15 mouse cellular contexts compared by ENCODE assay signal in genomic region chr10:78324556-78325164, GRCm38 (mm10). TPM values are rescaled to one million over a fixed set of nuclear protein-coding genes. Genes with fewer than 3 reads are reported as not detected.
DNase-seq lines count a peak whose midpoint lies in the region; ATAC-seq lines count a peak whose summit lies in the region.
"Had no signal": no experiment of that assay in that cellular context is flagged by ENCODE, and none has a peak within 500 bp of the region (broad histone marks: within the 10 kb centered on the region; RNA-seq: fewer than 3 reads in every experiment).

No protein-coding gene starts in this region.

- no peak overlapping the region for H3K27ac ChIP-seq in liver, embryonic 12.5 days
- H3K27ac ChIP-seq in liver, embryonic 11.5 days (ENCODE audit: low read depth, low read length) = no peak overlapping the region
- H3K27ac ChIP-seq in midbrain, embryonic 14.5 days (replicated peaks; ENCODE audit: low read depth, low read length) = no peak overlapping the region
- H3K27ac ChIP-seq: embryonic facial prominence, embryonic 12.5 days had no signal

- no peak overlapping the region for H3K4me3 ChIP-seq in liver, embryonic 12.5 days
- H3K4me3 ChIP-seq in liver, embryonic 11.5 days (ENCODE audit: low read depth, low read length) = no peak overlapping the region
- no peak overlapping the region for H3K4me3 ChIP-seq in midbrain, embryonic 14.5 days (replicated peaks; ENCODE audit: low read depth, low read length)
- H3K4me3 ChIP-seq: embryonic facial prominence, embryonic 12.5 days; forebrain, embryonic 13.5 days; myocyte had no signal

- 64% methylated on average over 6 of the region's 6 CpGs for WGBS in liver, embryonic 12.5 days (ENCODE audit: insufficient replicate concordance)
- WGBS in liver, embryonic 11.5 days = 77% methylated on average over 6 of the region's 6 CpGs
- WGBS in midbrain, embryonic 14.5 days = 93% methylated on average over 6 of the region's 6 CpGs

- peaks cover 34% of the 10 kb centered on the region for H3K4me1 ChIP-seq in liver, embryonic 12.5 days
- H3K4me1 ChIP-seq in liver, embryonic 11.5 days (replicated peaks; ENCODE audit: control insufficient read depth, insufficient read depth, low read length) = peaks cover 17% of the 10 kb centered on the region
- no peaks in the 10 kb centered on the region for H3K4me1 ChIP-seq in midbrain, embryonic 14.5 days (ENCODE audit: control insufficient read depth, insufficient read depth, low read length)

- no peaks in the 10 kb centered on the region for H3K9me3 ChIP-seq in liver, embryonic 12.5 days (replicated peaks)
- no peaks in the 10 kb centered on the region for H3K9me3 ChIP-seq in liver, embryonic 11.5 days (ENCODE audit: control insufficient read depth, low read length)
- no peaks in the 10 kb centered on the region for H3K9me3 ChIP-seq in midbrain, embryonic 14.5 days (ENCODE audit: control insufficient read depth, low read length)
- H3K9me3 ChIP-seq: embryonic facial prominence, embryonic 12.5 days; forebrain, embryonic 13.5 days had no signal

- no peak overlapping the region for H3K4me2 ChIP-seq in liver, embryonic 12.5 days
- H3K4me2 ChIP-seq in liver, embryonic 11.5 days = no peak overlapping the region
- H3K4me2 ChIP-seq in midbrain, embryonic 14.5 days (ENCODE audit: low read length) = no peak overlapping the region
- H3K4me2 ChIP-seq: embryonic facial prominence, embryonic 12.5 days; forebrain, embryonic 13.5 days had no signal

- peaks cover 6% of the 10 kb centered on the region for H3K36me3 ChIP-seq in liver, embryonic 12.5 days
- no peaks in the 10 kb centered on the region for H3K36me3 ChIP-seq in liver, embryonic 11.5 days (ENCODE audit: control insufficient read depth, insufficient read depth, low read length)
- H3K36me3 ChIP-seq in midbrain, embryonic 14.5 days (ENCODE audit: control insufficient read depth, insufficient read depth, low read length) = peaks cover 26% of the 10 kb centered on the region

- H3K27me3 ChIP-seq in liver, embryonic 12.5 days (replicated peaks) = no peaks in the 10 kb centered on the region
- H3K27me3 ChIP-seq in liver, embryonic 11.5 days (replicated peaks; ENCODE audit: control insufficient read depth, insufficient read depth, low read length) = no peaks in the 10 kb centered on the region
- no peaks in the 10 kb centered on the region for H3K27me3 ChIP-seq in midbrain, embryonic 14.5 days (ENCODE audit: control insufficient read depth, insufficient read depth, low read length)
- H3K27me3 ChIP-seq: embryonic facial prominence, embryonic 12.5 days; forebrain, embryonic 13.5 days had no signal

- no peak overlapping the region for H3K9ac ChIP-seq in liver, embryonic 12.5 days
- H3K9ac ChIP-seq in liver, embryonic 11.5 days (ENCODE audit: low read depth, low read length) = no peak overlapping the region
- H3K9ac ChIP-seq in midbrain, embryonic 14.5 days (replicated peaks; ENCODE audit: low read length) = no peak overlapping the region
- H3K9ac ChIP-seq: embryonic facial prominence, embryonic 12.5 days; forebrain, embryonic 13.5 days had no signal

- DNase-seq in cerebellum, postnatal 4 days (ENCODE audit: low spot score in 2 of 2) = no peak
- DNase-seq in liver, embryonic 11.5 days (ENCODE audit: low spot score) = no peak
- DNase-seq in kidney, postnatal 25 days = peak; percentile 49 to 74
- no peak for DNase-seq in adrenal gland, postnatal 4 days (ENCODE audit: low spot score in 2 of 2)
- DNase-seq in midbrain, embryonic 14.5 days = no peak
- DNase-seq: gastrocnemius, postnatal 25 days; lung, adult 18-20 months; spleen, adult 18-20 months; thymus, adult 2 months had no signal

- peak; percentile 7; the same call in 1 of the 2 replicates for ATAC-seq in cerebellum, adult (ENCODE audit: insufficient number of reproducible peaks, low FRiP score, low TSS enrichment)
- ATAC-seq in liver, embryonic 12.5 days = 0 out of 2 replicates have a peak, but pooled peaks have one; percentile 8
- no peak for ATAC-seq in liver, embryonic 11.5 days (replicated peaks; ENCODE audit: low FRiP score)
- ATAC-seq in granulocyte monocyte progenitor cell, adult 5-6 weeks (replicated peaks; ENCODE audit: poor library complexity, severe bottlenecking) = no peak
- no peak for ATAC-seq in midbrain, embryonic 14.5 days (ENCODE audit: low FRiP score, low TSS enrichment)
- ATAC-seq: forebrain, embryonic 13.5 days had no signal

RNA-seq across cellular contexts. Expression of gene Agpat3, which starts 27.6 kb away (rescaled TPM):
- polyA plus RNA-seq in liver, embryonic 12.5 days (2016; fragmentation: Nextera tagmentation; extraction: Ambion mirVana) = 25.3 and 25.7 TPM in 2 replicates
- 28.7 and 32.8 TPM in 2 replicates for polyA plus RNA-seq in liver, embryonic 11.5 days (2014; fragmentation: Nextera tagmentation; extraction: Ambion mirVana)
- total RNA-seq in granulocyte monocyte progenitor cell, adult 5-6 weeks (2014; fragmentation: Nextera tagmentation) = 0.19 and 0.39 TPM in 2 replicates
- total RNA-seq in granulocyte monocyte progenitor cell, adult 5-6 weeks (2017) = 0.52 and 0.88 TPM in 2 replicates
- total RNA-seq in adrenal gland, postnatal 4 days (2021) = 100 to 1,000 TPM; 203 to 217 TPM
- 61.4 and 68.0 TPM in 2 replicates for polyA plus RNA-seq in midbrain, embryonic 14.5 days (2014; fragmentation: Nextera tagmentation; extraction: Ambion mirVana)

Comparison
In these comparisons a context has a peak if more than half of its experiments do, and no peak if none do; other contexts are left out.
1. ATAC-seq: peak in cerebellum, adult (single experiment) and liver, embryonic 12.5 days (single experiment); none in liver, embryonic 11.5 days (single experiment), granulocyte monocyte progenitor cell, adult 5-6 weeks (single experiment) and midbrain, embryonic 14.5 days (single experiment).
2. DNase-seq: peak in kidney, postnatal 25 days (2 of 2); none in cerebellum, postnatal 4 days (0 of 2), liver, embryonic 11.5 days (single experiment), adrenal gland, postnatal 4 days (0 of 2) and midbrain, embryonic 14.5 days (single experiment).